Mouse (Mus musculus) gastrocnemius, postnatal 4 days (tissue): ENCODE results near the gene Zfp148. TPM values are rescaled to one million over a fixed set of nuclear protein-coding genes. Genes with fewer than 3 reads are reported as not detected.

Source experiments
- DNase-seq, 2 experiments: peaks; one replicate each; pipeline ENCODE4 v3.0.0; 2021 to 2022; ENCODE audit warnings: low spot score in 2 of 2, mixed read lengths in 2 of 2
- long read RNA-seq, 2 experiments: library from polyadenylated mRNA; stranded (forward); transcript quantifications; one replicate each; pipeline ENCODE4 v2.0.0; 2021
- total RNA-seq, 2 experiments: library from RNA; stranded (reverse); gene quantifications; 2 replicates each; pipeline ENCODE4 v1.2.3; 2021

Gene Zfp148
- total RNA-seq: 10 to 100 TPM; 48.7 to 51.5 TPM
- long read RNA-seq, experiment 1, full-length matches to known transcripts: 19 of 35 reads
- long read RNA-seq, experiment 1, partial matches to known transcripts: 3 of 35 reads
- long read RNA-seq, experiment 1, other reads (novel, unspliced or antisense): 13 of 35 reads
- long read RNA-seq, experiment 2, full-length matches to known transcripts: 23 of 33 reads
- long read RNA-seq, experiment 2, partial matches to known transcripts: 1 of 33 reads
- long read RNA-seq, experiment 2, other reads (novel, unspliced or antisense): 9 of 33 reads

GRCm38 (mm10) chr16:33379944-33380881, at the start of gene Zfp148:
TSS of gene Zfp148 (plus strand) at chr16:33380836.
- peak; percentile 90 to 95 for DNase-seq

GRCm38 (mm10) chr16:33333015-33333414, 47.6 kb upstream of the Zfp148 start:
- no peak for DNase-seq

- DNase-seq: peak; percentile 28 to 47
Measured at GRCm38 (mm10) chr16:33337177-33337576, 43.5 kb upstream of the Zfp148 start.

- DNase-seq: no peak
Measured at GRCm38 (mm10) chr16:33337681-33338080, 43.0 kb upstream of the Zfp148 start.

- no peak for DNase-seq
Measured at GRCm38 (mm10) chr16:33338492-33338891, 42.1 kb upstream of the Zfp148 start.

GRCm38 (mm10) chr16:33339476-33339875, 41.2 kb upstream of the Zfp148 start:
- DNase-seq: no peak

- DNase-seq: no peak
Measured at GRCm38 (mm10) chr16:33342356-33342755, 38.3 kb upstream of the Zfp148 start.

GRCm38 (mm10) chr16:33343106-33343505, 37.5 kb upstream of the Zfp148 start:
- DNase-seq: no peak

- no peak for DNase-seq
Measured at GRCm38 (mm10) chr16:33343601-33344000, 37.0 kb upstream of the Zfp148 start.

GRCm38 (mm10) chr16:33344379-33344778, 36.3 kb upstream of the Zfp148 start:
- DNase-seq: no peak

GRCm38 (mm10) chr16:33344875-33345274, 35.8 kb upstream of the Zfp148 start:
- no peak for DNase-seq

GRCm38 (mm10) chr16:33346376-33346775, 34.3 kb upstream of the Zfp148 start:
- DNase-seq: no peak

- DNase-seq: no peak
Measured at GRCm38 (mm10) chr16:33347134-33347533, 33.5 kb upstream of the Zfp148 start.

- no peak for DNase-seq
Measured at GRCm38 (mm10) chr16:33357805-33358204, 22.8 kb upstream of the Zfp148 start.

GRCm38 (mm10) chr16:33365772-33366171, 14.9 kb upstream of the Zfp148 start:
- no peak for DNase-seq

- no peak for DNase-seq
Measured at GRCm38 (mm10) chr16:33368632-33369031, 12.0 kb upstream of the Zfp148 start.

GRCm38 (mm10) chr16:33370836-33371235, 9.8 kb upstream of the Zfp148 start:
- DNase-seq: no peak

- no peak for DNase-seq
Measured at GRCm38 (mm10) chr16:33372611-33373010, 8.0 kb upstream of the Zfp148 start.

GRCm38 (mm10) chr16:33373326-33373725, 7.3 kb upstream of the Zfp148 start:
- DNase-seq: no peak

- DNase-seq: no peak
Measured at GRCm38 (mm10) chr16:33376266-33376665, 4.4 kb upstream of the Zfp148 start.

GRCm38 (mm10) chr16:33379219-33379943, 1.3 kb upstream of the Zfp148 start:
- DNase-seq: no peak
